Mouse (Mus musculus): ENCODE results near the gene Gm9602.
"Not testable (repeated sequence)": the region's sequence is repeated elsewhere in the genome, so short reads cannot be mapped to it uniquely, and the experiment has no call there.

Gene Gm9602

DNA sequence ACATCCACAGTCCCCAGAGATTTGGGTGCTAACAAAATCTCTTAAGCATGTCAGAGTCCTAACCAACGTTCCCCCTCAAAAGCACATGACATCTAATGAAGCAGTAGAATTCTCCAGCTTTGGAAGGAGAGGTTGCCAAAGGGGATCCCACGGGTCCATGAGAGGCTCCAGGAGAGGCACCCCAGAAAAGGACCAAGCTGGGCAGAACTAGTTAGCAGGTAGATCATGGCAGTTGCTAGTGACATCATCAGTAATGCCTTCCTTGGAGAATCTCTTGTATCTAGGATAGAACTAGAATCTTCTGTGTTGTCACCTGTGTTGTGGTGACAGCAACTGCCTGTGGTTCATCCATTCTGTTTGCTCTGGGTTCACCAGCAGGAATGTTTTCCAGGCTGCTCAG, at the start of gene Gm9602:
Gene Gm9602 (plus strand): TSS at position 301 of the 400 bp plus-strand sequence.
- DNase-seq, result not testable (repeated sequence)

DNA sequence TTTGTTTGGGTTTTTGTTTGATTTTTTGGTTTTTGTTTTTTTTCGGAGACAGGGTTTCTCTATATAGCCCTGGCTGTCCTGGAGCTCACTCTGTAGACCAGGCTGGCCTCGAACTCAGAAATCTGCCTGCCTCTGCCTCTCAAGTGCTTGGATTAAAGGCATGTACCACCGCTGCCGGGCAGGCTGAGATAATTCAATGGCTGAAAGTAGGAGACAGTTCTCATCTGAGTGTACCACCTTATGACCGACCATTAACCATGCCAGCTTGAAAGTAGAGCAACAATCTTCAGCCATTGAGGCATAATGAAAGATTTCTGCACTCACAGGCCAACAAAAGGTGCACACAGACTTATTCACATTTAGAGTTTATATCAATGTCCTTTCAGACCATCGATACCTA, 30.3 kb downstream of the Gm9602 start:
- DNase-seq, result not testable (repeated sequence)

DNA sequence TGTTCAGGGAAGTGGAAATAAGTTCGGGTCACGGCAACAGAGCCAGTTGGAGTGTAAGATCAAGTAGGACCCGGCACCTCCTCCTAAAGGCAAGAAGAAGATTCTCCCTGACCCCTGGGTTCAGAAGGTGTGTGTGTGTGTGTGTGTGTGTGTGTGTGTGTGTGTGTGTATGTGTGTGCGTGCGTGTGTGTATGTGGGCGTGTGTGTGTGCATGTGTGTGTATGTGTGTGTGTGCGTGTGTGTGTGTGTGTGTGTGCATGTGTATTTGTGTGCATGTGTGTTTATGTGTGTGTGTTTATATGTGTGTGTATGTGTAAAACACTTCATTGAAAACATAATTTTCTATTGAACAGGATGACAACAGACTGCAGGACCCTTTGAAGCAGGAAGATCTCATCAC, 45.8 kb downstream of the Gm9602 start:
- DNase-seq, result not testable (repeated sequence)
